Mouse (Mus musculus) Patski (cell line): ENCODE data around the gene Dnah11. TPM values are rescaled to one million over a fixed set of nuclear protein-coding genes. Genes with fewer than 3 reads are reported as not detected.

Experiments
- ATAC-seq: fragments of 100-300 bp; one replicate; pipeline ENCODE4 v1.8.0; 2021
- CTCF ChIA-PET: fragments of 350-600 bp; sonication (Branson Sonifier 250); formaldehyde crosslinking; loops from one replicate; lab custom pipeline; 2022; ENCODE audit warnings: inconsistent platforms; lab: Charles Lee
- POLR2A ChIA-PET: fragments of 350-600 bp; sonication (Branson Sonifier 250); formaldehyde crosslinking; loops from one replicate; lab custom pipeline; 2022; ENCODE audit warnings: antibody characterized with exemption, inconsistent platforms; lab: Charles Lee
- DNase-seq: peaks from one replicate; pipeline ENCODE4 v3.0.0-alpha.2; 2011; ENCODE audit warnings: low read depth, low spot score
- H3K27me3 ChIP-seq: fragments of 371-371 bp; one replicate; pipeline ENCODE4 v1.5.1; 2021
- CTCF ChIP-seq: fragments of 100-300 bp; IDR thresholded peaks from one replicate; pipeline ENCODE4 v1.5.1; 2021
- in situ Hi-C: fragments of 300-500 bp; cut with MboI; formaldehyde crosslinking; loops from 3 replicates; pipeline ENCODE4 v1.11.1; 2018; ENCODE audit warnings: low pct_unique_long_range_greater_than_20kb, mixed read lengths
- polyA plus RNA-seq: library from polyadenylated mRNA; unstranded; gene quantifications from one replicate; pipeline ENCODE4 v1.2.3, GENCODE M21; 2021

Gene Dnah11
- polyA plus RNA-seq, 1 experiment from 2014 or later = not detected

DNA sequence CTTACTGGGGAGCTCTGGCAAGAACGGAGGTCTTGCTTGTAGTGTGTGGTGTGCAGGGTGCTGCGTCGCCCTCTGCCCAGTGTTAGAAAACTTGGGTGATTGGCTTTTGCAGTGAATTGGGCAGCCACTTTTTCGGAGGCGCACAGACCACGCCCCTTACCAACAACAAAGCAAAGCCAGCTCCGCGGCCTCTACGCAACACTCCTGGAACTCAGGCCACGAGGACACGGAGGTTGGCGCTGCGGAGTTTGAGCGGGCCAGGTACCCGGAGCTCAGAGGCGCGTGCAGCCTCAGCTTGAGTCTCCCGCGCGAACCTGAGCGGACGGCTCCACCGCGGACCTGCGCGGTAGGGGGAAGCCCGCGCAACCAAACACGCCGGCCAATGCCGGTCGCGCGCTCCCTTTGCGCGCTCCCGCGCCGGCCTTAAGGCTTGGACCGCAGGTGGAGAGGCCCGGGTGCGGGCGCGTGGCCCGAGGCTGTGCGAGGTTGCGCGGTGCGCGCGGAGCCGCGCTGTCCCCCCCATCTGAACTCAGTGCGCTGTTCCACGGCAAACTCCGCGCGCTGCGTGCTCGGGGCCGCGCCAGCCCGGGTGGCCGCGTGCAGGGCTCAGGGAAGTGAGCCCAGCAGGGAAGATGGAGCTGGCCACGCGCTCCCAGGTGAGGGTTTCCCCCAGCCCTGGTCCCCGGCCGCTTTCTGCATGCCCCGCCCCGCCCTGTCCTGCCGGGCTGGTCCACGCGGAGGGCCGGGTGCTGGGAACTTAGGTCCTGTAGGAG is 355.4 kb downstream of the Dnah11 start:
- no peaks in the 10 kb centered on the region for H3K27me3 ChIP-seq
- in situ Hi-C loops = no loop called here
- POLR2A ChIA-PET = interaction anchor here (0.8 kb wide), 1 partner anchor 14 kb away, joined by 3 read pairs; no protein-coding TSS in a partner anchor
- peak; percentile 82 for ATAC-seq
- TF ChIP-seq CTCF = no peak
- DNase-seq = no peak
- CTCF ChIA-PET = interaction anchor here (1.2 to 1.4 kb wide), 2 partner anchors 10 to 16 kb away, joined by 3 to 12 read pairs; no protein-coding TSS in a partner anchor

DNA sequence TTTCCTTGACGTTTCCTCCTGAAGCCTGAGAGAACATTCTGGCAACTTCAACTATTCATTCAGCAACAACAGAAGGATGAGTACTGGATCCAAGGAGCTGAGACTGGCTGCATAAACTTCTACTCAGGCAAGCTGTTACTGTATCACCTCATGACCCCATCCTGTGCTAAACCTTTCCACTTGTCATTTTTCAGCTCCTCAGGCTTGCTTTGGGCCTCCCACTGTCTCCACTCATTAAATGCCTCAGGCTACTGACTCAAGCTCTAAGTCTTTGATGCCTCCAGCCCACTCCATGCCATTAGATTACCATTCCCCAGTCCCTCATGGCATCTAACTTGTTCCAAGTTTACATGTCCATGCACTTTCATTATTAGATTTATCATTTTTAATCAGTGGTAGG is 356.2 kb downstream of the Dnah11 start:
- TF ChIP-seq CTCF = no peak
- CTCF ChIA-PET = interaction anchor here (1.2 to 1.4 kb wide), 2 partner anchors 10 to 15 kb away, joined by 3 to 12 read pairs; no protein-coding TSS in a partner anchor
- in situ Hi-C loops = no loop called here
- POLR2A ChIA-PET = no interaction called here
- ATAC-seq (peak; percentile 11), DNase-seq (no peak)
- no peaks in the 10 kb centered on the region for H3K27me3 ChIP-seq

DNA sequence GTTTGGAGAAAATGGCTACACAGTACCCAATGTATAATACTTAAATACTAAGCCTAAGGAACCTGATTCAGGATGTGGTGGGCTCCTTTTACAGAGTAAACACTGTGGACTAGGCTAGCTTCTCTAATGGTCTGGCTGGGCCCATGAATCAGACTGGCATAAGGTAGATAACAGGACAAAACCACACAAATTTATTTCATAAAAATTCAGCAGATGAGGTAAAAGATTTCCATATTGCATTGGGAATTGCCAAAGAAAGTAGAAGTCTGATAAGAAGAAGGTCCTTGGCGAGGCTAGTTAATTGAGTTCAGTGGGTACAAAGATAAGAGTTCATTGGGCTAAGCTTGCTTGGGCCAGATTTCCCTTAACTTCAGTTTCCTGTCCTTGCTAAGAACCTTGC is 358.1 kb downstream of the Dnah11 start:
- DNase-seq = no peak
- ATAC-seq = no peak

DNA sequence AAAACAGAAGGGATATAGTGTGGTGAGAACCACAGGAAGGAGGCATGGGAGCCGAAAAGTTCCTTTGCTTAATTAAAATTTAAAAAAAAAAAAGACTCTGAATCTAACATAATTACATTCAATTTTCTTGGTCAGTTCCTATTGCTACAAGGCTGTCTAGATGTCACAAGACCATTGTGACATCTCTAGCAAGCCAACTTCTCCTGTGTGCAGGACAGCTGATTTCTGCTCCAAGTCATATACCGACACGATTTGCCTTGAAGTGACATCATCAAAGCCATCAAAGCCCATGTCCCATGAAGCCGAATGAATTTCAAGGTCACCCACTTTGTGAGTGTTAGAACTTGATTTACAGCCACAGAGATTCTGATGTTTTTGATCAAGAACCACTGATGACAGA is 361.5 kb downstream of the Dnah11 start:
- no peak for TF ChIP-seq CTCF
- in situ Hi-C loops = no loop called here

More for the DNA sequence above, 358.1 kb downstream of the Dnah11 start:
- TF ChIP-seq CTCF = no peak
- ChIA-PET CTCF (no interaction called here), POLR2A (no interaction called here)
- no peaks in the 10 kb centered on the region for H3K27me3 ChIP-seq
- in situ Hi-C loops = no loop called here

DNA sequence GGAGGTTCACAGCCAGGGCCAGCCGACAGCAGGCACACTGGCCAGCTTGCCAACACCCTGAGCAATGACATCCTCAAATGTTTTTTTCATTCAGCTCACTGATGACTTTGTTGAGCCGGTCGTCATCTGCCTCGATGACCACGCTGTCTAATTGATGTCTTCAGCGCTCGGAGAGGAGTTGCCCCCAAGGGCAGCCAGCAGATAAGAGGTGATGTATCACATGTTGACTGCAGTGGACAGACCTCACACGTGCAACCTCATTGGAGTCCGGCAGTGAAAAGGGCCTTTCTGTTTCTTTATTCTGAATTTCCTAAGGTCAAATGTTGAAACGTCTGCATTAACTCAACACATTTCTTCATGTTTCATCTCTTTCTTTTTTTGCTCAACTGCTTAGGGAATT is 363.5 kb downstream of the Dnah11 start:
- in situ Hi-C loops = no loop called here
- no peak for ATAC-seq
- POLR2A ChIA-PET = interaction anchor here (0.8 kb wide), 1 partner anchor 975 kb away, joined by 7 read pairs; no protein-coding TSS in a partner anchor
- TF ChIP-seq CTCF = no peak
- H3K27me3 ChIP-seq = no peaks in the 10 kb centered on the region
- DNase-seq = no peak
- CTCF ChIA-PET = no interaction called here

More for the DNA sequence above, 361.5 kb downstream of the Dnah11 start:
- no peaks in the 10 kb centered on the region for H3K27me3 ChIP-seq
- CTCF ChIA-PET = no interaction called here
- POLR2A ChIA-PET = no interaction called here
- ATAC-seq (no peak), DNase-seq (no peak)

DNA sequence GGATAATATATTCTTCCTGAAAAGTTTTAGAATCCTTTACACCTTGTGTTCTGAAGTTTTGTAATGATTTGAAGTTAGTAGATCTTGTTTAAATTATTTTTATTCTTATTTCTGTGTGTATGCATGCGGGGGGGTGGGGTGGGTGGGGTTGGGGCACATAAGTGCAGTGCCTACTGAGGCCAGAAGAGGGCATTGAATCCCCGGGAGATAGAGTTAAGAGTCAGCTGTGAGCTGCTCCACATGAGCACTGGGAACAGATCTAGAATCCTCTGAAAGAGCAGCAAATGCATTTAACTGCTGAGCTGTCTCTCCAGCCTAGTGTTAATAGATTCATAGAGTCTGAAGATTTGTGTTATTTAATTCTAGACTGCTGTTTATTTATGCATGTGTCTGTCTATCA is 364.2 kb downstream of the Dnah11 start:
- no peaks in the 10 kb centered on the region for H3K27me3 ChIP-seq
- no peak for TF ChIP-seq CTCF
- CTCF ChIA-PET = no interaction called here
- in situ Hi-C loops = no loop called here
- DNase-seq = no peak
- POLR2A ChIA-PET = no interaction called here
- no peak for ATAC-seq

DNA sequence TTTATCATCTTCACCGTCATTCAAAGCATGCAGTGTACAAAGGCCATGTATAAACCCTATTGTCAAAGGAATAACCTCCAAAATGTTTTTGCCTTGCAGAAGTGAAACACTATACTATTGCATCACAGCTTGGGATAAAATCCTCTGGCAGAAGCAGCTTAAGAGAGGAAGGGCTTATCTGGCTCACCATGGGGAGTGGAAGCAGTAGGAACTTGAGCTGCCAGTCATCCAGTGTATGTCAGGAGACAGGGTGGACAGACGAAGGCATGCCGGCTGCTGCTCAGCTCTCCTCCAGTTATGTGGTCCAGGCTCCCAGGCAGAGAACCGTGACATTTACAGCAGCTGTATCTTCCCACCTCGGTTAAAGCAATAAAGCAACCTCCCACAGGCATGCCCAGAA is 366.7 kb downstream of the Dnah11 start:
- ChIA-PET CTCF (interaction anchor here (0.9 kb wide), 1 partner anchor 12 kb away, joined by 4 read pairs; no protein-coding TSS in a partner anchor), POLR2A (no interaction called here)
- ATAC-seq (no peak), DNase-seq (no peak)
- TF ChIP-seq CTCF = no peak
- no peaks in the 10 kb centered on the region for H3K27me3 ChIP-seq
- in situ Hi-C loops = no loop called here

DNA sequence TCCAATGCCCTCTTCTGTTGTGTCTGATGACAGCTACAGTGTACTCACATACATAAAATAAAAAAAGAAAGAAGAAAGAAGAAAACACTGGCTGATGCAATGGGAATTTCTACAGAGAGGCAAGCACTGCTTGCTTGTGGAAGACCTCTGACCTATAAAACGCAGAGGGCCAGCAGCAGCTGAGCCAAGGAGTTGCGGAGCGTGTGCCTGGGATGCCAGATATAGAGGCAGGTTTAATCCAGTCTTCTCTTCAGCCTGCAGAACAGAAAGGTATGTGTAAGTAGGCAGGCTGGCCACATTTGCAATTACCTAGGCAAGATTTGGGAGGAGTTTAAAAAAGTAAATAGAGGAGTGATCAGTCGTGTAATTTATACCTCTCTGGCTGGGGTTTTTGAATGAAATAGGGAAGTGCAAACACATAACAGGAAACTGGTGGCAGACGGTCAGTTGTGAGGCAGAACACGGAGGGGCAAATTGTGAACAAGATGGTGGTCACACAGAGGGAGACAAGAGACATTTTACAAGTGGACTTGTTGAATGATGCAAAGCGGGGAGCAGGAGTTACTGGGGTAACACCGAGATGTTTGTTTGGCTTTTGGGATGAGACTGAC is 367.4 kb downstream of the Dnah11 start:
- CTCF ChIA-PET = interaction anchor here (0.9 kb wide), 1 partner anchor 12 kb away, joined by 4 read pairs; no protein-coding TSS in a partner anchor
- H3K27me3 ChIP-seq = no peaks in the 10 kb centered on the region
- in situ Hi-C loops = no loop called here
- POLR2A ChIA-PET = no interaction called here
- no peak for TF ChIP-seq CTCF
- ATAC-seq (no peak), DNase-seq (no peak)

DNA sequence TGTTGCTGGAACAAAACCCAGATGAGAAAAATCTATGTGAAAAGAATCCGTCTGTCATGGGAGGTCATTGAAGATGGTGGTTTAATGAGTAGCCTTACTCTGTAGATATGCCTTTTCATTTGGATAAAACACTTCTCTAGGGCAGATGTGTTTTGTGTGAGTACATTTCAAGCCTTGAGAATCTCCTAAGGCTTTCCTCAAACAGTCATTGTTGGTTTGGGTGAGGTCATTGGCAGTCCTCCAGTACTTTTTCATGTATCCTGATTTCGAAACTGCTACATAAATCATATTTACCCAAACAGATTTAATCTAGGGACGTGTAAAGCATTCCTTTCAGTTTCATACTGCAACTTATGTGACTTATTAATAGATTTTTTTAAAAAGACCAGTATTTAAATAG is 370.5 kb downstream of the Dnah11 start:
- no peaks in the 10 kb centered on the region for H3K27me3 ChIP-seq
- ChIA-PET POLR2A (no interaction called here), CTCF (no interaction called here)
- DNase-seq (no peak), ATAC-seq (no peak)
- in situ Hi-C loops = loop anchor here (10.0 kb wide), 1 partner anchor 626 kb away; no protein-coding TSS in a partner anchor
- TF ChIP-seq CTCF = no peak

Other genes with a start within 250 kb of the Dnah11 start
- 4.6 TPM for gene Sp4, start 102.4 kb upstream of the Dnah11 start, polyA plus RNA-seq